9 mouse cellular contexts compared by ENCODE assay signal in the genomic region with DNA sequence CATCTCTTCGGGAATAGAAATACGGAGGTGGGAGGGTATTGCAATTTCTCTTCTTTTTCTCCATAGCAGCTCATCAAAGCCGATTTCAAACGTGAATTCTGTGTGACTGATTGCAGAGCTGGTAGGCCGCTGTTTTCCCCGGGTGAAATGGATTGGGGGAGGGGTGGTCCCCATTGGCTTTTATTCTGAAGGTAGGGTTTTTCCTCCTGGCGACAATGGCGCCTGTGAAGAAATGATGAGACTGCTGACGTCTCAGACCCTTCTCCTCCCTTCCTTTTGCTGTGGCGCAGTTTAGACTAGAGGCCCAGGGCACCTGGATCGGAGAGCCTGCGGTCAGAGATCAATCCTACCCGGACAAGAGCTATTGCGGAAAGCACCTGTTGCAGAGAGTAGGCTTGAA. TPM values are rescaled to one million over a fixed set of nuclear protein-coding genes. Genes with fewer than 3 reads are reported as not detected.
A peak's percentile ranks its signal among the peaks of the same experiment; 100 is the strongest.
DNase-seq lines count a peak whose midpoint lies in the region; ATAC-seq and TF ChIP-seq lines count a peak whose summit lies in the region.
"Had no signal": no experiment of that assay in that cellular context is flagged by ENCODE, and none has a peak within 500 bp of the region (broad histone marks: within the 10 kb centered on the region; RNA-seq: fewer than 3 reads in every experiment).

No protein-coding gene starts in this region.

- peak overlapping the region; percentile 60; the same call in 1 of the 2 replicates for H3K4me2 ChIP-seq in intestine, postnatal 0 days (replicated peaks; ENCODE audit: low read depth)

- TF ChIP-seq CTCF in spleen, adult 2 months (IDR thresholded peaks at IDR 0.05; ENCODE audit: extremely low read depth, insufficient read depth, insufficient read length, insufficient replicate concordance): no peak
- no peak for TF ChIP-seq CTCF in intestine, postnatal 0 days (IDR thresholded peaks at IDR 0.05; ENCODE audit: low read depth)
- no peak for TF ChIP-seq CTCF in small intestine, adult 2 months (IDR thresholded peaks at IDR 0.05; ENCODE audit: extremely low read depth, insufficient read length, insufficient replicate concordance, low read depth, low read length)

- H3K4me3 ChIP-seq in spleen, adult 2 months (ENCODE audit: extremely low read depth, insufficient read depth, insufficient read length): peak overlapping the region; percentile 95; the same call in 1 of the 2 replicates
- no peak overlapping the region; the same call in 1 of the 2 replicates for H3K4me3 ChIP-seq in intestine, postnatal 0 days (ENCODE audit: low read depth, low read length)
- H3K4me3 ChIP-seq in small intestine, adult 2 months (ENCODE audit: low read depth, low read length): peak overlapping the region; percentile 8; the same call in 1 of the 2 replicates
- H3K4me3 ChIP-seq: erythroblast, embryonic 14.5 days had no signal

- ATAC-seq in CD4-positive, CD25-positive, alpha-beta regulatory T cell, adult 4 months: no peak
- ATAC-seq in intestine, postnatal 0 days: no peak

- H3K36me3 ChIP-seq in spleen, adult 2 months (ENCODE audit: control insufficient read depth, insufficient read depth, low read length): no peaks in the 10 kb centered on the region
- no peaks in the 10 kb centered on the region for H3K36me3 ChIP-seq in intestine, postnatal 0 days (ENCODE audit: control insufficient read depth, insufficient read depth)
- no peaks in the 10 kb centered on the region for H3K36me3 ChIP-seq in small intestine, adult 2 months (ENCODE audit: control insufficient read depth, insufficient read depth, low read length)

- H3K9me3 ChIP-seq in intestine, postnatal 0 days (ENCODE audit: control insufficient read depth): no peaks in the 10 kb centered on the region

- 69% methylated on average over 14 of the region's 14 CpGs for WGBS in spleen, adult 2 months
- 45% methylated on average over 14 of the region's 14 CpGs for WGBS in intestine, postnatal 0 days
- WGBS in small intestine, adult 2 months: 52% methylated on average over 14 of the region's 14 CpGs

- H3K27ac ChIP-seq in spleen, adult 2 months (ENCODE audit: insufficient read depth, low read length): no peak overlapping the region; the same call in 1 of the 2 replicates
- H3K27ac ChIP-seq in intestine, postnatal 0 days (ENCODE audit: low read depth, low read length): no peak overlapping the region
- no peak overlapping the region for H3K27ac ChIP-seq in small intestine, adult 2 months (ENCODE audit: insufficient read depth, low read depth, low read length)

- peaks cover 3% of the 10 kb centered on the region; the same call in 1 of the 2 replicates for H3K4me1 ChIP-seq in spleen, adult 2 months (ENCODE audit: control insufficient read depth, insufficient read depth, insufficient read length)
- no peaks in the 10 kb centered on the region for H3K4me1 ChIP-seq in intestine, postnatal 0 days (replicated peaks; ENCODE audit: control insufficient read depth, insufficient read depth, low read length)
- H3K4me1 ChIP-seq in small intestine, adult 2 months (ENCODE audit: control insufficient read depth, insufficient read depth, insufficient read length, low read length): no peaks in the 10 kb centered on the region; the same call in 1 of the 2 replicates

- H3K27me3 ChIP-seq in spleen, adult 2 months (ENCODE audit: control insufficient read depth, insufficient read depth, low read length): no peaks in the 10 kb centered on the region
- 0 out of 2 replicates have a peak, but pooled peaks cover 4% of the 10 kb centered on the region for H3K27me3 ChIP-seq in intestine, postnatal 0 days (replicated peaks; ENCODE audit: control insufficient read depth, insufficient read depth, low read length)
- H3K27me3 ChIP-seq in small intestine, adult 2 months (ENCODE audit: control insufficient read depth, insufficient read depth, low read length): no peaks in the 10 kb centered on the region; the same call in 1 of the 2 replicates

- peak; percentile 29 for DNase-seq in CD4-positive, CD25-positive, alpha-beta regulatory T cell, adult 2 months (ENCODE audit: low read depth, low spot score)
- no peak for DNase-seq in spleen, adult 2 months (ENCODE audit: low read depth in 1 of 2, low spot score in 2 of 2)
- no peak for DNase-seq in spleen, postnatal 14 days (ENCODE audit: low spot score in 2 of 2)
- DNase-seq in adipocyte (ENCODE audit: low spot score): no peak
- no peak for DNase-seq in thymus, postnatal 36 days

- no peak overlapping the region for H3K9ac ChIP-seq in intestine, postnatal 0 days (ENCODE audit: low read depth, low read length)

- no peak for TF ChIP-seq POLR2A in spleen, adult 2 months (IDR thresholded peaks at IDR 0.05; ENCODE audit: low read depth, low read length)
- TF ChIP-seq POLR2A in small intestine, adult 2 months (IDR thresholded peaks at IDR 0.05; ENCODE audit: low read depth, low read length): no peak

RNA-seq across cellular contexts. Expression of gene Zcchc18, which starts 0.7 kb away (rescaled TPM):
- polyA plus RNA-seq in CD4-positive, CD25-positive, alpha-beta regulatory T cell, adult 4 months (2017; shearing (Covaris generic)): 10 to 100 TPM; 45.7 to 49.4 TPM
- 3.0 and 3.5 TPM in 2 replicates for polyA plus RNA-seq in spleen, adult 2 months (2012; rRNA removed)
- polyA plus RNA-seq in intestine, postnatal 0 days (2015; fragmentation: Nextera tagmentation; extraction: Ambion mirVana): 7.7 and 8.4 TPM in 2 replicates
- polyA plus RNA-seq in small intestine, adult 2 months (2012; rRNA removed): 0.30 and 0.52 TPM in 2 replicates
- polyA plus RNA-seq: erythroblast, embryonic 14.5 days had no signal

RNA-seq across cellular contexts. Expression of gene Tmsb15b1, which starts 17.0 kb away (rescaled TPM):
- polyA plus RNA-seq in CD4-positive, CD25-positive, alpha-beta regulatory T cell, adult 4 months (2017; shearing (Covaris generic)): 10 to 100 TPM; 24.2 to 27.3 TPM
- polyA plus RNA-seq in spleen, adult 2 months (2012; rRNA removed): 0.34 and 0.41 TPM in 2 replicates
- 31.0 and 34.1 TPM in 2 replicates for polyA plus RNA-seq in intestine, postnatal 0 days (2015; fragmentation: Nextera tagmentation; extraction: Ambion mirVana)
- polyA plus RNA-seq in small intestine, adult 2 months (2012; rRNA removed): not detected in 2 replicates
- polyA plus RNA-seq: erythroblast, embryonic 14.5 days had no signal

RNA-seq across cellular contexts. Expression of gene Tmsb15l, which starts 17.0 kb away (rescaled TPM):
- polyA plus RNA-seq in CD4-positive, CD25-positive, alpha-beta regulatory T cell, adult 4 months (2017; shearing (Covaris generic)): 10 to 100 TPM in 1 of 2 experiments, 1 to 10 TPM in 1; 3.0 to 17.7 TPM
- polyA plus RNA-seq in spleen, adult 2 months (2012; rRNA removed): 0.47 and 0.58 TPM in 2 replicates
- 3.7 and 7.0 TPM in 2 replicates for polyA plus RNA-seq in intestine, postnatal 0 days (2015; fragmentation: Nextera tagmentation; extraction: Ambion mirVana)
- 0.32 TPM in 1 of 2 replicates, not detected in the other for polyA plus RNA-seq in small intestine, adult 2 months (2012; rRNA removed)
- polyA plus RNA-seq: erythroblast, embryonic 14.5 days had no signal

RNA-seq across cellular contexts. Expression of gene Tmsb15b2, which starts 18.3 kb away (rescaled TPM):
- 10 to 100 TPM; 12.5 to 78.4 TPM for polyA plus RNA-seq in CD4-positive, CD25-positive, alpha-beta regulatory T cell, adult 4 months (2017; shearing (Covaris generic))
- not detected in 2 replicates for polyA plus RNA-seq in spleen, adult 2 months (2012; rRNA removed)
- 56.8 and 62.6 TPM in 2 replicates for polyA plus RNA-seq in intestine, postnatal 0 days (2015; fragmentation: Nextera tagmentation; extraction: Ambion mirVana)
- polyA plus RNA-seq in small intestine, adult 2 months (2012; rRNA removed): not detected in 2 replicates
- polyA plus RNA-seq: erythroblast, embryonic 14.5 days had no signal

RNA-seq across cellular contexts. Expression of gene Slc25a53, which starts 44.5 kb away (rescaled TPM):
- polyA plus RNA-seq in CD4-positive, CD25-positive, alpha-beta regulatory T cell, adult 4 months (2017; shearing (Covaris generic)): 1 to 10 TPM; 5.9 to 9.5 TPM
- polyA plus RNA-seq in spleen, adult 2 months (2012; rRNA removed): 29.4 and 29.7 TPM in 2 replicates
- 2.7 and 3.1 TPM in 2 replicates for polyA plus RNA-seq in intestine, postnatal 0 days (2015; fragmentation: Nextera tagmentation; extraction: Ambion mirVana)
- polyA plus RNA-seq in small intestine, adult 2 months (2012; rRNA removed): 0.95 and 1.9 TPM in 2 replicates
- polyA plus RNA-seq: erythroblast, embryonic 14.5 days had no signal

Comparison
In these comparisons a context has a peak if more than half of its experiments do, and no peak if none do; other contexts are left out.
1. RNA of gene Tmsb15b1, which starts 17.0 kb away (polyA plus RNA-seq): 31.0 to 34.1 TPM in intestine, postnatal 0 days and 24.2 to 27.3 TPM in CD4-positive, CD25-positive, alpha-beta regulatory T cell, adult 4 months; 0.34 to 0.41 TPM in spleen, adult 2 months and not detected in small intestine, adult 2 months; every median in the first group is over 10 times any median in the second.